Mouse (Mus musculus) heart, adult 2 months (tissue): ENCODE data around the gene Tmem125.

Experiments used
- CTCF ChIP-seq: fragments of 200-600 bp; IDR thresholded peaks from 2 replicates; pipeline ENCODE4 v1.8.1; 2022; ENCODE audit warnings: antibody characterized with exemption, mild to moderate bottlenecking, moderate library complexity
- EP300 ChIP-seq: fragments of 200-500 bp; IDR thresholded peaks from 2 replicates; pipeline ENCODE4 v1.6.1; 2011; ENCODE audit warnings: low read depth, low read length, control low read depth; ENCODE audit not compliant: insufficient read depth
- POLR2A ChIP-seq: fragments of 200-500 bp; IDR thresholded peaks from 2 replicates; pipeline ENCODE4 v1.6.1; 2011; ENCODE audit warnings: mild to moderate bottlenecking, low read depth, low read length, control low read depth; ENCODE audit not compliant: insufficient read depth

GRCm38 (mm10) chr4:118539904-118540303, 3.9 kb downstream of the Tmem125 start:
- TF ChIP-seq CTCF, result no peak
- TF ChIP-seq POLR2A, result no peak
- no peak for TF ChIP-seq EP300
